Mouse (Mus musculus) spleen, postnatal 4 days (tissue): Measurements from ENCODE around the gene Rassf2.

Source experiments
- DNase-seq, 2 experiments: peaks; one replicate each; pipeline ENCODE4 v3.0.0; 2022; ENCODE audit warnings: low spot score in 2 of 2

Gene Rassf2

DNA sequence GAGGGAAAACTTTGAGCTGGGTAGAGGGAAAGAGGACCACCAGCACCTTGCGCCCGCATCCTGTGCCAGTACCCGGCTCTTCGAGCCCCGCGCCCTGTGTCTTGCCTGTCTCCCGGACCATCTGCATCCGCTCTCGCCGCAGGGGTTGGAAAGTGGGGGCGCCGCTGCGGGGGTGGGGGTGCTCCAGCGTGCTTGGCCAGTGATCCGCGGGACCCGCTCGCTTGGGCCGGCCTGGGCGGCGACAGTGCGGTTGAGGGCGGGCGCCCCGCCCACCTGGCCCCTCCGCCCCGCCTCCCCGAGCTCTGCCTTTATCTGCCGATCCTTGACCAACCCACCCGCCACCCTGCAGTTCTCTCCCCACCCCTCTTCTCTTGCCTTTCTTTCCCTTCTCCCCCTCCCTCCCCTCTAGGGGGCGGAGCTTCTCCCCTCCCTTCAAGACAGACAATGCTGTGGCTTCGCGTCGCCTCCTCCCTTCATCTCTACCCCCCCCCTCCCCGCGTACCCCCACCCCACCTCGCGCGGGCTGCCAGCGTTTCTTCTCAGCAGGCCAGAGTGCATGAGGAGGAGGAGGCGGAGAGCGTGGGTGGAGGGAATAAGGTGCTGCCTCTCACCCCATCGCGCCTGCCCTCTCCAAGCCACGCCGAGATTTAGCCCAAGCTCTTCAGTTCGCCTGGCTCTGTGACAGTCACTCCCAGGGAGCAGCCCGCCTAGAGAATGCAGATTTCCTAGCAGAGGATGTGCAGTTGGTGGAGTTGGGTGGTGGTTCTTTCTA is at the start of gene Rassf2:
Gene Rassf2 (minus strand): TSS at position 613 of the 772 bp plus-strand sequence.
- DNase-seq, result peak; percentile 80 to 87

DNA sequence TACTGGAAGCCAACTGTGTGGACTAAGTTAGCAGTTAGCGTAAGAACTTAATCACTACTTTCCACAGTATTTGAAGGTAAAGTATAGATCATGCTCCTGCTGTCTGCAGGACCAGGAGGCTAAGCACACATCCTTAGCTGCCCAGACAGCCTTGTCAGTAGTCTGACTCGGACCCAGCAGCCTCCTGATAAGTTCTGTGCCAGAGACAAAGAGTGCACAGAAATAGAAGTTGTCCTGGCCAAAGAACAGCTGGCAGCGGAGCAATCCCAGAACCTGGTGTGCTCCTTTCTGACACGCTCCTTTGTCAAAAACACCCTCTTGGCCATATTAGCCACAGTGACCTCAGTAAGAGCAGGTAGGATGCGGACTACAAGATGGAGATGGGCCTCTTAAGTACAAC is 49.1 kb upstream of the Rassf2 start:
- no peak for DNase-seq

DNA sequence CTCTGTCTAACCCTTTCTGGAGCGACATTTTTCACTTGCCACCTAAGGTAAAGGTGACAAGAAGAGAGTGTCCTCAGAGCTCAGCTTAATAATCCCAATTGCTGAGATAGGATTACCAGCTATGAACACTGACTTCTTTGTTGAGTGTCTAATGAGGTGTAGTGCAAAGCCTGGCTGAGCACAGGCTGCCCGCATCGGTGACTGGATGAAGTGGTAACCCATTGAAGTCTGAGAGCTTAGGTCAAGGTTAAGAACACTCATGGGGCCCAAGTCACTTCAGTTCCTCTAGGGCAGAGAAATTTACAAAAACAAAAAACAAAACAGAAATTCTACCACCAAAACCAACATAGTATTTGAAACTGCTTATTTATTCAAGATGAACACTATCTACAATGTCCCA is 43.0 kb upstream of the Rassf2 start:
- DNase-seq, result no peak

DNA sequence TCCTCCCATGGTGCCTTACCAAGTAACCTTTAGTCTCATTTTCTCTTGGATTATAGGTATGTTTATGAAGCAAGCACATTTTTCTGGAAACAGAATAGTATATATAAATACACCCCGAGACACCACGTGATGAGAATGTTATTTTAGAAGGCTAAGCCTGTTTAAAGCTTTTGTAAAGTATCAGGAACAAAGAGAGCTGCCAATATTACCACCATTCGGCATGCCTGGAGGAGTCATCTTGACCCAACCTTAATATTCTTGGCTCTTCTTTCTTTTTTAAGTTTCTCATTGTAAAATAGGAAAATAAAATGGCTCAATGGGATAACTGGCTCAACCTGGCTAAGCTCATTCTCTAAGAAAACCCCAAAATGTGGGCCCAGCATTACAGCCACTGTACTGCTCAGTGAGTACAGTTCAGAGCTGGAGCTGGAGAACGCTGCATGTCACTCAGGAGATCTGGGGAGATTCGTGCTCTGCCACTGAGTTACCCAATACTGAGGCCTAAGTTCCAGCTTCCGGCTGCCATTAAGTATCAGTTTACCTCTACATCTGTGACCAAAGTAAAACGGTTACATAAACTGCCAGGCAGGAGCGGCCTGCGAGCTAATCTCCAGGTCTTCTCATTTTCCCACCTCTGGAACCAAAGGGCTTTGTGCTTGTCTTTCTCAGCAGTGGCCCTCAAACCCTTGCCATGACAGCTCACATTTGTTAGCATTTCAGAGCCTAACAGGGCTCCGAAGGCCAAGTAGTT is 40.1 kb upstream of the Rassf2 start:
- DNase-seq, result no peak

DNA sequence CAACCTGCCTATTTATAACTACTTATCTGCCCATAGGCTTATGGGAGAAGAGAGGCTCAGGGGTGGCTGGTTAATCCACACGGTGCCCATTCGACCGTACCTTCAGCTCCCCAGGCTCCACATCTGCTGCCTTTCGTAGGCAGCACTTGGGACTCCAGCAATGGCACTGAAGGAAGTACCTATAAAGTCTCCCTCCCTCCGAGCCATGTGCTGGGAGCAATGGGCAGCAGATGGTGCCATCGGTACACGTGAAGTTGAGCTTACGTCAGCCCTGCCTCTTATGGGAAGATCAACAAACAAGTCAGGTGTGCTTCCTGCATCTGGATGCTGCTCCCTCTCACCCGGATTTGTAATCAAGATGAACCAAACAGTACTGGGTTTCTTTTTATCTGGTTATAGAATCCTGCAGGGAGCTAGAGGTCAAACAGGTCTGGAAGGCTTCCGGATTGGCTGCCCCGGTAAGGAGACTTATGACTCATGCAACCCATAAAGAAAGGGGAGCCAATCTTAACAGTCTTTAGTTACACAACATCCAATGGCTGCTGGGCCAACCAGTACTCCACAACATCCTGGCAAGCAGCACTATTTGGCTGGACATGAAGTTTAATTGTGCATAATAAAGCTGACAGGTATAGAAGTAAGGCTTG is 34.2 kb upstream of the Rassf2 start:
- DNase-seq, result no peak

DNA sequence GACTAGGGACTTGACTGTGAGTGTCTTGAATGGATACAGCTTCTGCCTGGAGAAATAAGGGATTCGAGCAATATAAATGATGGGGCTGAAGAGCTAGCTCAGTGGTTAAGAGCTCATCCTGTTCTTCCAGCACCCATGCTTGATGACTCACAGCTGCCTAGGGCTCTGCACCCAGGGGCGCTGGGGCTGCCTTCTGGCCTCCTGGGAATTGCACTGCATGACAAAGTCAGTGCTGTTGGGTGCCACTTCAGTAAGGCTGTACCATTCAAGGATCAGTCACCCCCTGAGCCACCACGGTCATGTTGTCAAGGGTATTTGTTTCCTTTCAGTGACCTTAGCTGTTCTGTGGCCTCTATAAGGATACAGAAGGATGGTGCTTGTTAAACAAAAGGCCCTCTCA is 33.7 kb upstream of the Rassf2 start:
- no peak for DNase-seq

DNA sequence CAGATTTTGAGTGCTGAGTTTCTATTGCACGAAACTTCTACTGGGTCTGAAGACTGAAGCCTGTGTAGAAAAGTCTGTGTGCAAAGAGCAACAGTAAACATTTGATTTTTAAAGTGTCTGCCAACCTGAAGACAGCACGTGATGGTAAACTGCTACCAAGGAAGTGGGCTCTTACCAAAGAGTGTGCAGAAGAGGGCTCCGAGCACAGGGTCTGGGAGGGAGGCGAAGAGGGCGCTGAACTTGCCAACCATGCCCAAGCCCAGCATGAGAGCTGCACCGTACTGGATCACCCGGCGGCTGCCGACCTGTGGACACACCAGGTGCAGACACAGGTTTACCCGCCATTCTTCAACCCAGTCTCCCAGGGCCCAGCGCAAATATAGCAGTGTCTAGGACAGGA is 31.8 kb upstream of the Rassf2 start:
- no peak for DNase-seq

DNA sequence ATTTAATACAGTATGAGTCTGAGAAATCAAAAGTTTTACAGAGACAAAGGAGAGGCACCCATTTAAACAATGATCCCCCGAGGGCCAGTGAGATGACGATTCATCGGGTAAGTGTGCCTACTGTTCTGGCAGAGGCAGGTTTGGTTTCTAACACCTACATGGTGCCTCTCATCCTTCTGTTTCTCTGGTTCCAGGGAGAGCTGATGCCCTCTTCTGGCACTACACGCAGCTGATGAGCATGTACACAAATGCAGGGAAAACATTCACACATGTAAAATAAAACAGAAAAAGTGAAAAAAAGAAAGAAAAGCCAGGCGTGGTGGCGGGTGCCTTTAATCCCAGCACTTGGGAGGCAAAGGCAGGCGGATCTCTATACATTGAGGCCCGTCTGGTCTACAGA is 29.9 kb upstream of the Rassf2 start:
- DNase-seq, result no peak

DNA sequence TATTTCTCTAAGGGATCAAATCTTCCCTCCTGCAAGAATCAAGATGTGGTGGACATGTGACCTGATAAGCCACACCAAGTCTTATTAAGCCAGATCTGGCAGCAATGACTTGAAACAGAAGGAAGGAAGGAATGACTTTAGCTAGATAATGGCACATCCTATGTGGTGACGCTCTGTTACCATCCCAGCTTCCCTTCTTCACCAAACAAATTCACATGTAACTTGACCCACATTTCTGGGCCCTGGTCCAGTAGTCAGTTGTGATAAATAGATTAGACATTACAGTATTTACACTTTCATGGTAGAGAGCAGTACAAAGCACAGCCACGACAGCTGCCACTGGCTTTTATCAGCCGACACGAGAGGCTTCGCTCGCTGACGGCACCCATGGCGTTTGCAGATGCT is 25.3 kb upstream of the Rassf2 start:
- no peak for DNase-seq

DNA sequence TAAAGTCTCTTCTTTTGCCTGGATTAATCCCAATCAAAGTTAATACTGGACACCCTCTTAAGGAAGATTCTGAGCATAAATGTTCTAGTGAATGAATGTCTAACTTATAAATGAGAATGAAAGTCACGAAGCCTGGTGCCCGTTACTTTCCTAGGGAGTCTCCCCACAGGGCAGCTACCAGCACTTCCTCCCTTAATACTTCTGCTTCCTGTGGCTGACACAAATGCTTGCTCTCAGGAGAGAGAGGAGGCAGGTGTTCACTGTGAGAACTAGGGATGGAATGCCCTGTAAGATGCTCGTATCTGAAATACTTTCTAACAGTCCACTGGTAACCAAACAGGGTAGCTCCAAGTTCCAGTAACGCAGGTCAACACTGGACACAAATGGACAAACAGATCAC is 23.8 kb upstream of the Rassf2 start:
- DNase-seq, result no peak

DNA sequence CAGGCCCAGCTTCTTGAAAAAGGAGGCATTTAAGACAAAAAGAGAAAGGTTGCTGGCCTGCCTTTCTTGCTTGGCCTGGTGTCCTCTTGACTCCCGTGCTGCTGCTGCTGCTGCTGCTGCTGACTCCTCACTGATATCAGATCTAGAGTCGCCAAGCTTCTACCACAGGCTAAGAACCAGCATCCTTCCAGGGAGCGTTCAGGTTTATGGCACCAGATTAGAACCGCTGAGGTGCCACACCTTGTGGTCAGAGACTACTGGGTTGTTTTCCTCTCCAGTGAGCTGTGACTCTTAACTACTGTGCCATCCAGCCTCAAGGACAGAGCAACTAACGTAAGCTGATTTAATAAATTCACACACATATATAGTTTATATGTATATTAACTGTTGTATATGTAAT is 21.7 kb upstream of the Rassf2 start:
- no peak for DNase-seq

DNA sequence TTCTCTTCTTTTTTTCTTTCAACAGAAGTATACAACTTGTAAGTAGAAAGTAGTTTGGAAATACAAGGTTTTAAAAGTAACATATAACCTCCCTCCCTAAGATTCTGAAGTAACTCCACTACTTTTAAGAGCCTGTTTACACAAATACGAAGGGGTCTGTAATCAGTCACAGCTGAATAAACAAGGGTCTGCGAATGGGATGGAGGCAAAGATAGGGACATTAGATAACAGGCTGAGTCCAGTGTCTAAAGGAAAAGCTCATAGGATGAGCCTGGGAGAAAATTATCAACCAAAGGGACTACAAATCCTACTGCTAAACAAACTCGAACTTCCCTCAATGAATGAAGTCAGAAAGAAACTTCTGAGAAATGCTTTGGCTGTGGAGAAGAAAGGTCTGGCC is 19.9 kb upstream of the Rassf2 start:
- DNase-seq, result no peak

DNA sequence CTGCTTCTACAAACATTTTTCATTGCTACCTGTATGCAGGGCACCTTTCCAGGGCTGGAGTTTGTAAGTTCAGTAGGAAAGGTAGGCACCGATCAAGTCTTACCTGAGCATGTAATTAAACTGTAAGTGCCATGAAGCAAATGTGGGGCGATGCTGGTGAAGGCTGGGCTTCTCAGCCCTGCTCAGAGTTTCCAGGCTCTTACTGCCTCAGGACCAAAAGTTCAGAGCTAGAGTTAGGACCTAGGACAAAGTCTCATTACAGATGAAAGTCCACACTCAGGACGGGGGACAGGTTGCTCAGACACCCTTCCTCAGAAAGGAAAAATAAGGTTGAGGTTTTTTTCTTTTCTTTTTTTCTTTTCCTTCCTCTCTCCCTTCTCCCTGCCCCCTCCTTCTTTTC is 19.4 kb upstream of the Rassf2 start:
- DNase-seq, result no peak

DNA sequence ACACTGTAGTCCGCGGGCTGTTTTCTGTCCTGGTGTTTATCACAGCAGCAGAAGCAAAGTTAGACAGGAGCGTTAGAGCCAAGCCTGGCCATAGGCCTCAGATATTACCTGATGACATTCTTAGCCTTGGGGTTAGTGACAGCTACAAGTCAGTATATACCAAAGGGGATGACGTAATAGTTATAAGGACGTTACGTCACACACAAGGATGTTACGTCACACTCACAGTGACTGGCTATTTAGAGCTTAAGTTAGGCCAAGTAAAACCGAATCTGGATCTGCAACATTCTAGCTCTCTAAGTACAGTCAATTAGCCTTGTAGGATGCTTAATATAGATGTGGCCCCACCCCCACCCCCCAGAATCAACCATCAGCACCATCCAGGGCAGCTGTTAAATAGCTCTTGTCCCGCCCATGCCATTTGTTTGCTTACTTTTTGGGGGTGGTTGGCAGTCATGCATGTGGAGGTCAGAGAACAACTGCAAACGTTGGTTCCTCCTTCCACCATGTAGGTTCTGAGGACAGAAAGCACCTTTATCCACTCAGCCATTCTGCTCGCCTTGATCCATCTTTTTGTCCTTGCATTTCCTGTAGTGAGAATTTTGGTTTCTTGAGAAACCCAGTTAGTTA is 18.2 kb upstream of the Rassf2 start:
- DNase-seq, result no peak

DNA sequence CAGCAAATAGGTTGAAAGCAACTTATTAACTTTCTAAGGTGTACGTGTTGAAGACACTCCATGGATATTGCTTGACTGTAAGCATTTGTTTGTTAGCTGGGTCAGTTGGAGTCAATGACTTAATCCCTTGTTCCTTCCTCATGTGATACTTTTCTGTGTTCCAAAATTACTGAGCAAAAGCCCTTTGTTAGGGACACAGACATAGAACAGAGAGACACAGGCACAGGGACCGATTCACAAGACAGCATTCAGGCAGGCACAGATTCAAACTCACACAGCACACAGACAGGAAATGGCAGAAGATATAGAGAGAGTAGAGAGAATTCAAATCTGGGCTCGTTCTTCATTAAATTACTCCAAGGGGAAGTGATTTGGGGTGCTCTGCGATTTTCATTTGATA is 17.3 kb upstream of the Rassf2 start:
- no peak for DNase-seq

DNA sequence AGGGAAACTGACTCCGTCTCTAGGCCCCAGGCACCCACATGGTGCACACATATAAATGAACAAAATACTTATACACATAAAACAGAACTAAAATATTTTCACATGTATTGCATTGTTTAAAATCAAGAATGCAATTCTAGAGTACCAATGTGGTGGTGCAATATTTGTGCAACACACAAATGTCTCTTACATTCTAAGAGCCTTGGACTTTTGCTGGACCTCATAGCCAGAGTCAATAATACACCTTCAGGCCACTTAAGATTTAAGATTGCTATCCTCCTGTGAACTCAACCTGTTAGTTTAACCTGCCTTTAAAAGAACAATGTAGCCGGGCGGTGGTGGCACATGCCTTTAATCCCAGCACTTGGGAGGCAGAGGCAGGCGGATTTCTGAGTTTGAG is 16.6 kb upstream of the Rassf2 start:
- no peak for DNase-seq

DNA sequence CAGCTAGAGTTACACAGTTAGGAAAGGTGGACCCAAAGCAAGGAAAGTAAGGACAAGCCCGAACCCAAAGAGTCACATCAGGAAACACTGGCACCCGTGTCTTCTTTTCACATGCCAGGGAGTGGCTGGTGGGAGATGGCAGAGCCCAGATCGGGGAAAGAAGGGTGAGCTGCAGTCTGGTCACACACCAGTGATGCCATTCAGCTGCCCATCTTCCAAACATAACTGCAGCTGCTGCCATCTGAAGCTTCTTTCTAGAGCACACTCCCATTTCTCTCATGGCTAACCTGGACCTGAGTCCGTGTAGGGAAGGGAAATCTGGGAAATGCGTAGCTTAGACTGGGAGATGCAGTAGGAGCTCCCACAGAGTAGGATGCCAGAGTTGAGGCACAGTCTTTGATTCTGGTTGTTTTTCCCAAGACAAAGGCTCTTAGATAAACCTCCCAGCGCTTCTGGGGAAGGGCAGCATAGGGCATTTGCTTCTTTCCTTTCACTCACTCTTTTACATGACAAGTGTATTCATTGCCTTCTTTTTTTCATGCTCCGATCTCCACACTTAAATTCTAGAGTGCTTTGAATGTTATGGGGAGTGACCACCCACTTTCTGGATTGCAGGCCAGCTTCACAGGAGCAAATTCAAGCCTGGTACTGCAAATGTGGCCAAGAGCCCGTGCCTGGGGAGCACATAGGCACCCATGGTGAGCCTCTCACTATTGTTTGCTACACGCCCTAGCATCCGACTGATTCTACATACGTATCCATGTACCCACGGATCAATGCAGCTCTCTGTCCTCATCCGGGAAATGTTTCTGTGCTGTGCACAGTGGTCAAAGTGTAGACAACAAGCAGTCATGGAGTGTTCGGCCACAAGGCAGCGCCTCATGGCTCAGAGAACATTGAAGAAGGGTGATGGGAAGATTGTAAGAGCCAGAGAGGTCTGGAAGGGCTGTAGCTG is 14.5 kb upstream of the Rassf2 start:
- no peak for DNase-seq

DNA sequence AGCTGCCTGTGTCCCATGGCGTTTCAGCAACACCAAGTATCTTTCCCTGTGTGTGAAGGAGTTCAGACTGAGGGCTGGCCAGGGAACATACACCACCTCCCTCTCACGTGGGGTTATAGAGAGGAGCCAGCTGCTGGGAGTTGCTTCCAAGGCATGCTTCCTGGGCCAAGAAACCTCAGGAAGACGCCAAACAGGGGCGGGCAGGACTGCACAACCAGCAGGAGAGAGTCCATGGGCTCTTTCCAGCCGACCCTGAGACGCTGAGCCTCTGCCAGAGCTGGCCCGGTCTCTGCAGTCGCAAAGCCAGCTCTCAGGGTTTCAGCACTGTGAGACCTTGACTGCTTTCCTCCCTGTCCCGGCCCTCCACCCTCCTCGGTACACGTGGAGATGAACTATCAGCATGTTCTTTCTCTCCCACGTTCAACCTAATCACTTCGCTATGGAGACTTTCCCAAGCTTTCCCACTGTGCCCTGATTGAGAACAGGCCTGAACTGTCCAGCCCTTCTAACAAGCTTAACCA is 13.1 kb upstream of the Rassf2 start:
- no peak for DNase-seq

DNA sequence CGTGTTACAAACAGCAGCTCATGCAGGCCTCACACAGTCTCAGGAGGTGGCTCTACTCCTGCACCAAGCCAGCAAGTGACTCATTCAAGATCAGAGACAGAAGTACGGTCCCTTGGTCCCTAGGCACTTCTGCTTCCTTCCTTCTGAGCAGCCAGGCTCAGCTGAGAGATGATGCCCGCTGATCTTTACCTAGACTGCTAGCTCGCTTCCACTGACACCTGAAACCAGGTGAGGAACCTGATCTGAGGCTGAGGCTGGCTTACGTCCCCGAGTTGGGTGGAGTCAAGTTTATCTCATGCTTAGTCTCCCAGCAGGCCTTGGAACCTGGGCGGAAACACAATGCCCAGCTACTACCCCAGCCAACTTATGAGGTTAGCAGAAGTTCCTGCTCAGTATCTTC is 9.8 kb upstream of the Rassf2 start:
- DNase-seq, result no peak

DNA sequence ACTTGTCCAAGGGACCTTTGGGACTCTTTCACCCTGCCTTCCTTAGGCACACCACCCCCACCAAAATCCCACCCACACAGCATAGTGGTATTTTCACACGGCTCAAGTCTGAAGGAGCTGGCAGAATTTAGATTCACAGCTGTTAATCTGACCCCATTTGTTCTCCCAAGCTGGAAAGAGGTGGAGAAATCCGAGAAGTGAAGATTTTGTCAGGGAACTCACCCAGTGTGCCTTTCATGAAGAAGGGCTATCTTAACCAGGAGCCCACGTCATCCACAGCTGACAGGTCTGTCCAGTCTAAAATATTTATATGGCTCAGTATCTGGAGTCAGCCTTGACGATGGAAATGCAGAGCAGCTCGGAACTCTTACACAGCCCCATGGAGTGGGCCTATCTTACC is 6.3 kb upstream of the Rassf2 start:
- DNase-seq, result no peak

DNA sequence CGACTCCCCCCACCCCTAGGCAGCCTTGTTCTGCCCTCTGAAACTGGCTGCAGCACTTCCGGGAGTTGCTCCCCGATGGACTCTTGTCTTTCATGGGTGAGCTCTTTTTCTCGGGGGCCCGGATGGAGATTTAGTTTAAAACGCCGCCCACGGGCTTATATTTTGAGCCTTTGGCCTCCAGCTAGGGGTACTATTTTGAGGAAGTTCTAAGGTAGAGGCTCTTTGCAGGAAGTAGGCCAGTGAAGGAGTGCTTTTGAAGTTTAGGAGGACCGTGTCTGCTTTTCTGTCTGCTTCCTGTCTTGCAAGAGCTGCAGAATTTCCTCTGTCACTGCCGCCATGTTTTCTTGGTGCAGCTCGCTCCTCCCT is 5.4 kb upstream of the Rassf2 start:
- DNase-seq, result peak in 1 of 2 experiments; percentile 50
